Mouse (Mus musculus) layer of hippocampus, postnatal 36 days (tissue): Measurements from ENCODE around the gene Tmem108. TPM values are rescaled to one million over a fixed set of nuclear protein-coding genes. Genes with fewer than 3 reads are reported as not detected.

Experiments used
- DNase-seq, 2 experiments: peaks; one replicate each; pipeline ENCODE4 v3.0.0; 2022
- total RNA-seq, 2 experiments: library from RNA; stranded (reverse); gene quantifications; 2 replicates each; pipeline ENCODE4 v1.2.3; 2021

Tmem108 gene
- 10 to 100 TPM; 36.7 to 44.1 TPM for total RNA-seq

DNA sequence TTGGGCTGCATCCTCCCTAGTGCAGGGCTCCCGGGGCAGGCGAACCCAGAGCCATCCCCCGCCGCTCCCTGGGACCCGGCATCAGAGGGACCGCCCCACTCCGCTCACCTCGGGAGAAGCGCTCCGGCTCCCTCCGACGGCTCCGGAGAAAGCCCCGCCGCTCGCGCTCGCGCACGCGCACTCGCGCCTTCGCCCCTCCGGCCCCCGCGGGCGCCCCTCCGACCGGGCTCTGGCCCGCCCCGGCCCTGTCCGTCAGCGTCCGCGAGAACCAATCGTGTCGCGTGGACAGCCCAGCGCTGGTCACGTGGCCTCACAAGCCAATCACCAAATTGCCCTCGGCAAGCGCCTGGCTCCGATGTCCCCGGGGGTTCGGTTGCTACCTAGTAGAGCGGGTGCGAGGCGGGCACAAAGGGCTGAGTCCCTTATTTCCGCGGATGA, at the start of gene Tmem108:
TSS of gene Tmem108 (minus strand) at position 191 of the 438 bp plus-strand sequence.
- peak; percentile 92 for DNase-seq

DNA sequence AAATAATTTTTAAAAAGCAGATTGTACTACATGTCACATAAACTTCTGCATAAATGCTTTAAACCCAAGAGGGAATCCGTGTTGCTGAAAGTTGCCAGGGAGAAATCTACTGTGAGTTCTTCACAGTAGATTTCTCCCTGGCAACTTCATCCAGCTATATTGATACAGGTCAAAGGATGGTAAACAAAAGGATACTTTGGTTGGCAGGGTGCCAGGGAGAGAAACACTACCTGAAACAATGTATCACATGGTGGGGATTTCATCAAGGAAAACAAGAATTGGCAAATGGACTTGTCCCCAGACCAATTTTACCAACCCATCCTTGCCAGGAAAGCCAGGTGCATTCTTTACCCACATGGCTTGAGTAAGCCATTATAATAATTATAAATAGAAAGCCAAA, 27.4 kb upstream of the Tmem108 start:
- no peak for DNase-seq

DNA sequence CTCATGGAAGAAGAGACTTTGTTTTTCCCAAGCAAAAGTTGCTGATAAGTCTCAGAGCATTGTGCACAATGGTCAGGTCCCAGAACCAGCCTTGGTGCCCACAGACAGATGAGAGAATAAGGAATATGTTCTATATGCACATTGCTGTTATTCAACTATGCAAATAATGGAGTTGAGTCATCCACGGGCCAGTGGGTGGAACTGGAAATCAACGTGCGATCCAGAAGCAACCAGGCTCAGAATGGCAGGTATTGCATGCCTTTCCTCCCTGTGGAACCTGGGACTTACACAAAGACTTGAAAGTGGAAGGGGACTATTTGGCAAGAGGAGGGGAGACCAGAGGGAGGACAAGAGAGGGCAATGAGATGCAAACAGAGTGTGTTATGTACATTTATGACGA, 22.5 kb upstream of the Tmem108 start:
- no peak for DNase-seq

DNA sequence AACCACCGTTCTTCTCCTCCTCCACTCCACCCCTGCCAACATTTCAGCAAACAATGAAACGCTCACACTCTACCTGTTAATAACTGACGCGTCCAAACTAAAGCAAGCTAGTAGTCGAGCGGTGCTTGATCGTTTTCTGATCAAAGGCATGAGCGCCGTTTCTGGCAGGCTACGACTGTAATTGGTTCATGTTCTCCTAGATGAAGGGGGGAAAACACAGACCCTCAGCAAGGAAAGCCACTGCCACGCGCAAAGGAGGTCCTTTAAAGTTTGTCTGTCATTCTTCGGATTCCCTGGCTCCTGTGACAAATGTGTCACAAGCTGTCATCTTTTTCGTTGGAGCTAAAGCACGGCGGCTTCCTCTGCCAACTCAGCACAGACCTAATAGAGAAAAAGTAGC, 21.6 kb upstream of the Tmem108 start:
- DNase-seq, result no peak

DNA sequence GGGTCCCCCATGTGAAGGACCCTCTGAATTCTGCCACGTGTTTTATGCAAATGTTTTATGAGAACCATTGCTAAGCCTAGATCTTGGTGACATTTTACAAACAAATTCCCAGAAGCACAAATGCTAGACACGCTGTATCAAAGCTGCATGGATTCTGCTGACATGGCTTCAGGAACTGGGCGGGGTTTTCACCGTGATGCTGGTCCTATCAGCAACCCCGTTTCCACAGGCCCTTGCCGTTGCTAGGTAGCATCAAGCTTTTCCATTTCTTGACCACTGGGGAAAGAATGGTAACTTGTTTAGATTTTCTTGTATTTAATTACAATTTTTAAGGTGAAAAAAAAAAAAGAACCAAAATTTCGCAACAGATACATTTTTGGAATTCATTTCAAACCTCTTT, 20.7 kb upstream of the Tmem108 start:
- DNase-seq, result no peak

DNA sequence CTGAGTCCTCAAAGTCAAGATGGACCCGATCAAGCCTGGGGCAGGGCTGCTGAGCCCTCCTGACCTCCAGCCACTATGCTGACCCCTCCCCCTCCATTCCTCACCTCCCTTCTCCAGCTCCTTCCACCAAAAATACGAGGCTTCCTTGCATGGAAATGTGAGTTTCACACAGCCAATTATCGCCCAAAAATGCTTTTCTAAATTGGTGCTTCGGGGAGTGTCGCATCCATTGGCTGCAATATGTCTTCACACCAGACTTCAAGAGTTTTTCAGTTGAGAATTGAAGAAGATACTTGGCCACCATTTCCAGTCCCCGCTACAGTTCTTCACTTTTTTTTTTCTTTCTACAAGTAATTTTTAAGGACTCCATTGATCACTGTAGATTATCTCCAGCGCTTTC, 19.8 kb upstream of the Tmem108 start:
- no peak for DNase-seq

DNA sequence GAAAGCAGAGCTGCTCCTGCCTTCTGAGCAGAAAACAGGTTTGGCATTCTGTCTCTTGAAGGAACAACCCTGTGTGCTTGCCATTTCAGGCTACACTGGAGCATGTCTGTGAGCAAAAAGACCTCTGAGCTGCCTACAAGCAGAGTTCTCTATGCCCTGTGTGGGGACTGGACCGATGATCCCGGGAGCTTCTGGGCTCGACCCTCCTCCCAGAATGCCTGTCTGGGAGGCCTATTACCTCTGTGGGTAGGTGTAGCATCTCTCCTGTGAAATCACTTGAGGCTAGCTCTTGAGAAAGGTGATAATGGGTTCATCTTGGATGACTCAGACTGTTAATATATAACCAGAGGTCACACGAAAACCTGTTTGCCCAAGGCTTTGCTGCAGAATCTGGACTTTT, 19.0 kb upstream of the Tmem108 start:
- no peak for DNase-seq

DNA sequence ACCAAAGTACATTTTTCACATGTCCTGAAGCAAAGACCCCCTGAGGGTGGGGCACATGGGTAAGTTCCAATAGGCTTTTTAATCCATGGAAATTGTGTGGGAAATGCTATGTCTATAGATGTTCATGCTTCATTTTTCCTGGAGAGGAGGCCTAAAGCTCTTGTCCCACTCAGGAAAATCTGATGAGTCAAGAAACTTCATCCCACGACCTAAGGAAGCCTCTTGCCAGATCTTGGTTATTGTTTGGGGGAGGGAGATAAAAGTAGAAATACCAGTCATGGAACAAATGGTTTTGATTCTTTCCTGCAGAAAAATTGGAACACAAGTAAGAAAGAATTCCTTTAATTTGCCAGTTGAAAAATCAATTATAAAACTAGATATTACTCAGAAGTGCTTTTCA, 16.5 kb upstream of the Tmem108 start:
- DNase-seq, result no peak

DNA sequence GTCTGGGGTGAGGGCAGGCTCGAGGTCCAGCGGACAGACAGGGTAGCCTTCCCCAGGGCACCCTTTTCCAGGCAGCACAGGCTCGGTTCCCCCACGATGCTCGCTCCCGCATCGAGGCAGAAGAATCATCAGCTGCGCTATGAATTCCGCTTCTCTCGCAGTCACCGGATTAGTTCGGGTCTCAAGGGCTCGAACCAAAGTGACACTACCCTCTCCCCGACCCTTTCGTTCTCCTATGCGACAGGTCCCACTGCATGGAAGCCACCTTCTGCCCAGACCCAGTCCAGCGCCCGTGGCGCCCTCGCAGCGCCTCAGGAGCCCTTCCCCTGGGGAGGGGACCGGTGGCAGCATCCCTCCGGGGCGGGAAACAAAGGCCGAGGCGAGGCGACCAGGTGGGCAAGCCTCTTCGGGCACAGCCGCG, 476 bp downstream of the Tmem108 start:
- DNase-seq, result peak in 1 of 2 experiments; percentile 46

DNA sequence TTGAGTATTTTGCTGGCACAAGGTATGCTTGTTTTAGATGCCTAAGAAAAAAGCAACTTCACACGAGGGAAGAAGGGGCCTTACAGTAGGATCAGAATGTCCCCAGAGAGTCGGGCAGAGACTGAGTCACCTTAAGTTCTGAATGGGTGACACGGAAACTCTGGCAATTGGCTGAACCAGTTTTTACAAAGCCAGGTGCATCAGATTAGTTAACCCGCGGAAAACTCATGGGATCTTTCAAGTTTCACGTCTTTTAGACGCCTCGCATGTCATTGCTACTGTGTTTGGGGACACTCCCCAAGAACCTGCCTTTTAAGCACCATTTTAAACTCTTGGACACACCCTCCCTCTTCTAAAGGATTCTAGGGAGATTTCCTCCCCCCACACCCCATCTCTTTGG, 1.3 kb downstream of the Tmem108 start:
- no peak for DNase-seq

DNA sequence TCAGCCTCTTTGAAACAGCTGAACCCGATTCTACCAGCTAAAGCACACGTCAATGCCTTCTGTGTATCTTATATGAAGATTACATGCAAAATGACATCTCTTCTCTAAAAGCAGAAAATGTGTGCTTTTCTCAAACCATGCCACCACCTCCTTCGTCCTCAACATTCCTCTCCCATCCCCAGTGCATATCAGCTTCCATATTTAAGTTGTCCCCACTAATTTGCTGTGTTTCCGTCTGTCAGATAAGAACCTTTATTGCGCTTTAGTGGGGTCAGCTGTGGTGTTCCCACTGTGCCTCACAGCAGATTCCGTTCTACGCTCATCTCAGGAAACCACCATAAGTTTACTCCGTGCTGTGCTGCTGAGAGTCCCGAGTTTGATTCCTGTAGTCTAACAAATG, 1.8 kb downstream of the Tmem108 start:
- no peak for DNase-seq

DNA sequence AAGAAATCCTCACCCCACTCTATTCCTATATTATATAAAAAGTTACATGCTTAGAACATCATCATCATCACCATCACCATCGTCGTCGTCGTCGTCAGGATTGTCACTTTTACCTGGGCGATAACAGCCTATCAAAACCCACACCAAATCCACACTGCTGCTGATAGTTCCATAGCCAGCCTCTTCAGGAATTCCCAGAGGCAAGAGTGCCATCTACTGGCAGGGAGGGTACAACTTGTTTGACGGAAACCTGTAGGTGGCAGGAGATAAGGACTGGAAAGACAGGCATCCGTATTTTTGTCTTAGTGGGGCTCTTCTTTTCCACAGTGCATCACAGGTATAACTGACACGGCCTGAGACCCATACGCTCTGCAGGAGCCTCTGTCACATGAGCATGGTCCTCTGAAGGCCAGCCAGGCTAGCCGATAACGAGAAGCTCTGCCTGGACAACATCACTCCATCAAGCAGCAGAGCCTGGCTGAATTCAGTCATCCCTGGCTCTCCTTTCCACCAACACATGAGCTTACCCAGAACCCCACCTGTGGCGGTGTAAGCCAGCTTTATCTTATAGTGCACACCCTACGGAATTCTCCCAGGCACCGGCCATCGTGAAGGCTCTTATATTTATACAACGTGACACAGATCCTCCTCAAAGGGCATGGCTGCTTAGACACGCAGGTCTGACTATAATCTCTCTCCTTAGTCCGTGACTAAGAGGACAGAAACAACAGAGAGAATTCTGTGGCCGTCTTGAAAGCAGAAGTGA, 2.5 kb downstream of the Tmem108 start:
- DNase-seq, result peak; percentile 83 to 88

DNA sequence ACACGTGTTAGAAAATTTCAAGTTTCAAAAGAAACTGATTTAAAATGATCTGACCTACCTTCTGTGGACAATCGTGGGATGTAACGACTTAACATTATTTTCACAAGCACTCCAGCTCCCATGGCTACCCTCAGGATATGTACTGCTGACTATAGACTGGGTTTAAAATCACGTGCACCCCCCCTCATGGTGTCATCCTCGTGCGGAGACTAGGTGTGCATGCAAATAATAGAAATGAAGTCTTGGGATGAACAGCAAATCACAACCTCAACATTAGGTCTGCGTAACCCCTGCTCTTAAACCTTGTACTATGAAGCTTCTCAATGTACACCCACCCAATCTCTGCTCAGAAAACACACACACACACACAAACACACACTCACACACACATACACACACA, 3.4 kb downstream of the Tmem108 start:
- DNase-seq, result no peak

DNA sequence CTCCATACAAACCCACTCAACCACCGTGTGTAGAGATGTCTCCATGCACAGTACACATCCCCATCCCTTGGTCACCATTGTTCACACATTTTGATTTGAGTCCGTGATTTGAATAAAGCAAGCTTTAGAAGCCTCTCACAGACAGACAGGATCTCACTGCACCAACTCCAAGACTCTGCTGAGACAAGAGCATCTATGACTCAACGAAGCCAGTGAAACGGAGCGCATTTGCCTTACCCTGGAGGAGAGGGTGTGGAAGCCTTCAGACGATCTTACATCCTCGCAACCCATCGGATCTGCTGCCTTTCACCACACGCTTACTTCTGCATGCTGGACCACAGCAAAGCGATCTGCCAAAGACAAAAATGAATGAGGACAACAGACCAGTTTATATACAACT, 9.0 kb downstream of the Tmem108 start:
- DNase-seq, result no peak

DNA sequence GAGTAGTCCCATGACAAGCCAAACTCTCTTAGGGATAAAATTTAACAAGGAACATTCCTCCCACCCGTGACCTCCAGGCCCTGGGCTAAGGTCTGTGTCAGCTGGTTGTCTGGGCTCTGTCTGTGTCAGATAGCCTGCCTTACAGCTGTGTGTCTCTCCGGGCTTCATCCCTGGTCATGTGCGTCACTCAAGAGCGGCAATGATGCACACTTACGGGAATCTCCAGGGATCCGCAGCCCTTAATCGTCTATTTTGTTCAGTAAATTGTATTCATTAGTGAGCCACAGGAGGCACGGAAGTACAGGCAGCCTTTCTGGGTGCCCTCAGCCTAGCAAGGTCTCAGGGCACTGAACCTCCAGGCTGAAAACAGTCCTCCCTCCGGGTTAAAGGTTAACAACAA, 10.1 kb downstream of the Tmem108 start:
- no peak for DNase-seq

DNA sequence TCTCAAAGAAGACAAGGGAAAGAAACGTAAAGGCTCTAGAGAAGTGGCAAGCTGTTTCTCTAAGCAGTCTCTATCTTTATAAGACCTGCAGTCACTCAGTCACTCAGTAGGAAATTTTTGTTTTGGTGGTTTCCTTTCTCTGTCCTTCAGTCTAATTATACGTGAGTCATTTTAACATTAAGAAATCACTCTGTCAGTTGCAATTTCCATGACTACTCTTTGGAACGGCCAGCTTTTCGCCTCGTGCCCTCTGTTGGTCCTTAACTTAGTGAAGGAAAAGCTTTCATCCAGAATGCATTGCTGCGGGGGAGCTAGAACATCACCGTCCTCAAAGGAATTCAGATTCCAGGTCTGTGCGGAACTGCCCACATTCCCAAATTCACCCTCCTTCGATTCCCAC, 11.1 kb downstream of the Tmem108 start:
- no peak for DNase-seq

DNA sequence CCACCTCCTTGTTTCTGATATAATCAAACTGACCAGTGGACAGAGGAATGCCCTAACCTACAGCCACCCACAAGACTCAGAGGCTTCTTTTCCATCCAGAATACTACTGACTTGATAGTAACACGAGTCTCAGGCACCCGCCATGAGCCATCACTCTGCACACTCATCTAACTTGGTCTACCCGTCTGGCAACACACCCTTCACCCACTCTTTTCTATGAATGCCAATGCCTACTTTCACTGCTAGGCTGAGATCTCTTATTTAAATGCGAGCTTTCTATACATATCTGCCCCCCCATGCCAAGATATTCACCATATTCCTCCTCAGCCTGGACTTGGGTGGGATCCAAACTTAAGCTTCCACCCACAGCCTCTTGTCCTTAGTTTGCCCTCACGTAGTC, 15.0 kb downstream of the Tmem108 start:
- DNase-seq, result no peak

DNA sequence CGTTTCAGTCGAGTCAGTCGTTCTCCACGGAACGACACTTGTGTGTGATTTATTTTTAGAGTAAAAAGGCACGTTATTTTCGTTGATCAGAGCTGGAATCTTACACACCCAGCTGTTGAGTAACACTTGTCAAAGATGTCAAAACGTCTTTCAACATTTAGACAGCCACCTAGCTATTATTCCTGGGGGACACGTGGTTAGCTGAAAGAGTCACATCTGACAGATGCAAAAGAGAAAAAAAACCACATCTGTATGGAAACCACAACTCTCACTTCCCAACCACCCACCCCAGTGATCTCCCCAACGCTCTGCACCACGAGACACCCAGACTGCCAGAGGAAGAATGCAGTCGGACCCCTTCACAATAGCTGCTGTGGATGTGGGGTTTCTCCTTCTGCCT, 21.5 kb downstream of the Tmem108 start:
- no peak for DNase-seq

DNA sequence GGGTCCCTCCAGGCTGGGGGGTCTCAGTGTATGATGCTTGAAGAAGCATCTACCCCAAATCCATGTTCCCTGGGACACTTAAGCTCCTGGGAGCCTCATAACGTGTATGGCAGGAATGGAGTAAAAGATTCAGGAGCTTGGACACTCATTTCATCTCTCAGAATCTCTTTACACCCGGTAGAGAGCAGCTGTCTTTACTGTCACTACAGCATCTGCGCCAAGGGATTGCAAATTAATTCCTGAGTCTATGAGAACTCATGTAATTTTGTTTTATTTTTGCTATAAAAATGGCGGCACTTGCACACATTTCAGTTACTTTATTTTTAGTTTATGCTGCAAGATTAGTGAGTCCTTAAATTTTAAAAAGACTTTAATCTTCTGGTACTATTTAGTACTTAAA, 22.6 kb downstream of the Tmem108 start:
- no peak for DNase-seq

DNA sequence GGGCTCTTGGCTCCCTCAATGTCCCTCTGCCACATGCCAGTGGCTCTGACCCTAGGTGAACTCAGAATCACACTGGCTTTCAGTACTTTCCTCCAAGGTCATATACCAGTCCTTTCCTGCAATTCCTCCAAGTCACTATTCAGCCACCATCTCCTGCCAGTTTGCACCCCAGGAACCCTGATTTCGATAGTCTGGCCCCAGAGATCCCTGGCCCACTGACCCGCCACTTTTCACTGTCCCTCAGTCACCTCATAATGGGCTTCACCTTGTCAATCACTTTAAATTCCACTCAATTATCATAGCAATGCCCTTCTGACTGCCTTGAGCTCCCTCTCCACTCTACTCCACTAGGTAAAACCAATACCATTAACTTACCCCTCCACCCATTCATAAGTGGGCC, 31.9 kb downstream of the Tmem108 start:
- no peak for DNase-seq

DNA sequence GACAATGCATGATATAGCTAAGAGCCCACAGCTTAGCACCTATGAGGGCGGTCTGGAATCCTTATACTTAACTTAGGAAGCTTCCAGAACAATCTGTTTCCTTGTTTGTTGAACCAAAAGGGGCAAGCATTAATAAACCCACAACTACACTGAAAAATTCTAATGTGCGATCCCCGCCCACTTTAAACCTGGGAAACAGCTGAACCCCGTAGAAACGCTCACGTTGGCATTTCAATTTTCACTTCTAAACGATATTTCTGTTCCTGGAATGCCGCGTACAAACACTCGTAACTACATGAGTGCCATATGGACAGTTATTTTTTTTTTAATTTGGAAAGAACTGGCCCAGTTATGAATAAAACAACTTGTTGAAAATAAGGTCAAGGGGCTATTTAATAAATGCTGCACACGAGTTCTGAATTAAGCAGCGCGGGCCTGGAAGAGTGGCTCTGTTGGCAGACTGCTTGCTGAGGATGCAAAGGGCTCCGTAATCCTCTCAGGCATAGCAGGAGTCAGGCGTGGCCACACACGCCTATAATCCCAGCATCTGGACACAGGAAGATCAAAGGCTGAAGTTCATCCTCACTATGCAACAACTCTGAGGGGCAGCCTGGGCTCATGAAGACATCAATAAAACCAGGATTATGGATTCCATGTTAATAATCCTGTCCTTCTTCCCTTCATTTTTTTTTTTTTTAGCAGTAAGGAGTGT, 34.7 kb downstream of the Tmem108 start:
- peak; percentile 42 to 47 for DNase-seq

DNA sequence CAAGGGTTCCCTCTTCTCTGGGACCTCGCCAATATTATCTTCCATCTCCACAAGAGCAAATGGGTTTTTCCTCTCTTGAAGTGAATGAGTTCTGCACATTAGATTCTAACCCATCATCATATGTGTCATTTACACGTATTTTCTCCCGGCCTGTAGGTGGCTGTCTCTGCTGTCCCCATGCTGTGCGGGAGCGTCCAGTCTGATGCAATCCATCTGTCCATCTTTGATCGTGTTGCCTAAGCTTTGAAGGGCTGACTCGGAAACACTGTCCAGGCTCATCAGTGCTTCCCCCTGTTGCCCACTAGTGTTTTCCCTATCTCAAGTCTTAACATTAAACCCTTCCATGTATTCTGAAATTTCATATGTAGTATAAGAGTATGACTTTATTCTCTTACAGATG, 36.1 kb downstream of the Tmem108 start:
- DNase-seq, result no peak

DNA sequence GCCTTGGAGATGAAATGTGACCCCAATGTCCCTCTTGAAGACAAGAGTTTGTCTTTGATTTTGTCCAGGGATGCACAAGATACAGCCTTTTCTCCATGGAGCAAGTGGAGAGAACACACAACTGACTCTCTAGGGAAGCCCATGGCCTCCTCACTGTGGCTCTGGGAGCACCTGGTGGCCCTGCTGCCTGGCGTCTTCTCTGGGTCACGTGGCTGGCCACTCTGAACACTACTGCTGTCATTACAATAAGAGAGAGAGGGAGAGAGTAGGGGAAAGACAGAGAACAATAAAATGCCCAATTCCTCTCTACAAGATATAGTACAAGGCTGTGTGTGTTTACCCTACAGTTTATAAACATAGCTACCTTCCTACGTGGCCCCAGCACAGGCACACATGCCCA, 40.2 kb downstream of the Tmem108 start:
- DNase-seq, result no peak

DNA sequence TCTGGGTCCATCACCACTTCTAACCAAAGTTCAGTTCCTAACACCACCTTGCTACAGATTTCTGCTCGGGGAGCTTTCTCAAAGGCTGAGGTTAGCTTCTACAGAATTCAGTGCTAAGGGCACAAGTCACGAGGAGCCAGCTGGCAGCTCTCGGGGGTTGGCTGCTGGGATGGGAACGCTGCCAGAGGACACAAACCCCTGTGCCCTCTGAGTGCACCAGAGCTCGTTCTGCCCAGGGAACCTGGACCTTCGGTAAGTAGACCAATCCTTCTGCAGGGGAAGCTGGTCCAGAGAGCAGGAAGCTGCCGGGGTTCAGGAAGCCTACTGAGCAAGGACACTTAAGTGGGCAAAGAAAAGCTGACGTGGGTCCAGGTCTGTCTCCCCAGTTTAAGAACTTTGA, 40.6 kb downstream of the Tmem108 start:
- DNase-seq, result no peak
